Mouse (Mus musculus) cerebellum, adult 18-20 months (tissue): ENCODE measurements around the gene Acnat1.
A peak's percentile ranks its signal among the peaks of the same experiment; 100 is the strongest.
"Not testable (repeated sequence)": the region's sequence is repeated elsewhere in the genome, so short reads cannot be mapped to it uniquely, and the experiment has no call there.

Source experiments
- DNase-seq, 2 experiments: peaks; one replicate each; pipeline ENCODE4 v3.0.0; 2021

The Acnat1 gene

DNA sequence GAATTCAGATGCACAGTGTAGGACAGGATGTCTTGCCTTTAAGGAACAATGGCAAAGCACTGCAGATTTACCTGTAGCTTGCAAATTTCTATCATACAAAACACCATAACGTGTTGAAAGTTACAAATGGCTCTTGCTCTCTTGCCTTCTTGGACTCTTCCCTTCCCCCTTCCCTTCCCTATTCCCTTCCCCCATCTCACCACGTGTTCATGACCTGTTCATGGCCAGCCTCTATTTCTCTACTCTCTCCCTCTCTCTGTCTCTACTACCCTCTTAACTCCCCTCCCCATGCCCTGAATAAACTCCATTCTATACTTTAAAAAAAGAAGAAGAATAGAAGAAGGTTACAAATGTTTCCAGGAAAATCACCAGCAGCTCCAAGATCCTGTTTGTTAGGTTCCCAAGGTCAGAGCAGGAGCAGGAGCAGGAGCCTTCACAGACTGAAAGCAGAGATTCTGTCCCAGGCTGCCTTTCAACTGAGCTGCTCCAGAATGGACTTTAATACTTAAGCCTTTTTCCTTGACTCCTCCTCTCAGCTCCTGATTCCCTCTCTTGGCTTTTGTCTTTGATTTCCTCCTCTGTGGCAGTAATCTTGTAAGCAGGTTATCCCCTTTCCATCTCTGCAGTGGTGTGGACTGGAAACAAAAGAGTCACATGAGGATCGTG lies at the start of gene Acnat1:
TSS of gene Acnat1 (minus strand) at position 478 of the 666 bp plus-strand sequence.
- no peak for DNase-seq

DNA sequence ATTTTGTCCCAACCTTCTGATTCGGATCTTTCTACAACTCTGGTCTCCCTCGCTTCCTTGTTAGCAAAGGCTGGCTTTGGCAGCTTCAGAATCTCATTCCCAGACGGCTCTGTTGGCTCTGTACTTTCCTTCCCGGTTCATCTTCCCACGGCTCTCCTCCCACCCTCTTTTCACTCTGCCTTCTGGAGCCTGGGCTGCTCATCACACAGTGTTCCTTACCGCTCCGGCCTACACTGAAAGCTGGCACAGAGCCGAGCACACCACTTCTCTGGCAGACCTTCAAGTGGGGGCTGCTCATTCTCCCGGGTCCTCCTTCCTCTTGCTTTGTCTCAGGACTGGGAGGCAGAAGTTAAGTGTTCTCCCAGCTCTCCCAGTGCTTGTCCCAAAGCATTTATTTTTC lies 48.9 kb upstream of the Acnat1 start:
- DNase-seq = peak; percentile 13 to 41

DNA sequence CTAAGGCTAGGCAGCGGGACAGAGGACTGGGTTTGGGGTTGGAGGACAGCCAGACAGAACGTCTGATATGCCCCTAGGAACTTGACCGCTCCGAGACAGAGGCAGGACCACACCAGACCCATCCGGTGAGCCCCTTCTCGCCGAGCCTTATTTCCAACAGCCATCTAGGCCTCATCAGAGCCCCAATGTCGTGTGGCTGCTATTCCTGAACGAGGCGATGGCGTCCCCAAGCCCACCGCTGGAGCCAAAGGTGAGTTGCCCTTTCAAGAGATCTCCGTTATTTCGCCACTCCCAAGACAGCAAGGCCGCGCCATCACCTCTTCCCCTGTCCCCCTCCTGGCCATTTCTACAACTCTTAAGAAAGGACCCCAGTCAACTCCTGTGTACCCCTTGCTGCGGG lies 47.6 kb upstream of the Acnat1 start:
- no peak for DNase-seq

DNA sequence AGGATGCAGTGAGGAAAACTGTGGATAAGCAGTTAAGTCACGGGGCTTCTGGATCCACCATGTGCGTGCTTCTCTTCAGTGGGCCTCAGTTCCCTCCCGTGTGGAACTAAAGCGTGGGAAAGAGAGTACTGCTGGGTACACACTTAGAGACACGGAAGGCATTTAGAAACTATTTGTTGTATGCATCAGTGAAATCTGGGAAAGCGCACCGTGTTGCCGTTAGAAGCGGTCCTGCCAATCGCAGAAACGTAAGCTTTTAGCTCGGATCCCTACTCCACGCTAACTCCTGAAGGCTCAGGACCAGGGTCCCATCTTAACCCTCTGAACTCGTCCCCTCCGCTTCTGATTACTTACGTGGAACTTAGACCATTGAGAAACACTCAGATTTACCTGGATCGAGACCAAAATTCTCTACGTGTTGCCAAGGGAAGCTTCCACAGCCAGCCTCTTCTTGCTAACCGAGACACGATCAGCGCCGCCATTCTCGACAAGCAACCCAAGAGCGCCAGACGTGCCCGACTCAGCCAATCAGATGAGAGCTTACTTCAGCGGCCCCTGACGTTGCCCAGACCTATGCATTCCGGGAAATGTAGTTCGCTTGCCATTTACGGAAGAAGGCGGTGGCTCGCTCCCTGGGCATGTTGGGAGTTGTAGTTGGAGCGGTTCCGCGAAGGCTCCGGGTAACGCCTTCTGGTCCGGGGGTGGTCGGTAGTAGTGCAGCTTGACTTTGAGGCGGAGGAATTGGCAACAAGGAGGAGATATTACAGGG lies 47.0 kb upstream of the Acnat1 start, which contains the start of the genes Mrpl50 and Zfp189:
TSS of gene Mrpl50 (minus strand) at position 522 of the 769 bp plus-strand sequence.
TSS of gene Zfp189 (plus strand) at position 605 of the 769 bp plus-strand sequence.
- peak; percentile 92 to 97 for DNase-seq

DNA sequence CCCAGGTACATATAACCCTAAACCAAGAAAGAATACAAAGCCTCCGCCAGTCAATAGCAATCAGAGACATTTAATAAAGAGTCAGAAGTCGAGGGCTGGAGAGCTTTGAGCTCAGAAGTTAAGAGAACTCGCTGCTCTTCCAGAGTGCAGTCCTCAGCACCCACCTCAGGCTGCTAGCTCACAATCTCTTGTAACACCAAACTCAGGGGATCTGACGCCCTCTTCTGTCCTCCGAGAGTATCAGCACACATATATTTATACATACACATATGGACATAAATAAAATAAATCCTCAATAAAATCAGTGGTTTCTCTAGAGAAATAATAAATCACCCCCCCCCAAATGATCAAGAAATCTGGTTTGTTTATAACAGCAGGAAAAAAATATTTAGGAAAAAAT lies 45.8 kb upstream of the Acnat1 start:
- DNase-seq = no peak

DNA sequence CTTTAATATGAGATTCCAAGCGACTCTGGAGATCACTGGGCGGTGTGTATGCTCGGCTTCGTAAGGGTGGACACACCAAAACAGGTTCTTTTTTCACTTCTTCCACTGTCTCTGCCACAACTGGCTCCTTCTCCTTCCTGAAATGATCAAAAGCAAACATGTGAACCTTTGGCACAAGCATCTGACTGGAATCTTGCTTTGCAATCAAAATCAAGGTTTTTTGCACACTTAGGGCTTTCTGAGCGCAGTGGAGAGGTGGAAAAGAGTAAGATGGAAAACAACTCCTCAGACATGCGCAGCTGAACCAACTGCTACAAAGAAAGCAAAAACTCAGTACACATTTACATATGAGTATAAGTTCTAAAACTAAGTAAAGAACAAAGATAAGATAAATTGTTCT lies 40.7 kb upstream of the Acnat1 start:
- no peak for DNase-seq

DNA sequence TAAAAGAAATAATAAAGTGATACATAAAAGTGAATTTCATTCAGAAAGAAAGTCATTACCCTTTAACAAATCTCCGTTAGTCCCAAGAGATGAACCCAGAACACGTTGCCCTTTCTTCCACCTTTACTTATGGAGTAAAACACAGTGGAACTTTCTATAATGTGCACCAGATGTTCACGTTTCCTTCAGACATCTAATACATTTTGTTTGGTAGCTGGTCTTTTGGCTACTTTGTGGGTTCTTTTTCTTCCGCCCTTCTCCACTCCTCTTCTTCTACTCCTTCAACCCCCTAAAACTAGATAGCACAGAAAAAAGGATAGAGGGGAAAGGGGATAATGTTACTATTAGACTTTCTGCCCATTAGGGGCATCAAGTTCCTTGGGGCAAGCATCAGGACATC lies 38.9 kb upstream of the Acnat1 start:
- no peak for DNase-seq

DNA sequence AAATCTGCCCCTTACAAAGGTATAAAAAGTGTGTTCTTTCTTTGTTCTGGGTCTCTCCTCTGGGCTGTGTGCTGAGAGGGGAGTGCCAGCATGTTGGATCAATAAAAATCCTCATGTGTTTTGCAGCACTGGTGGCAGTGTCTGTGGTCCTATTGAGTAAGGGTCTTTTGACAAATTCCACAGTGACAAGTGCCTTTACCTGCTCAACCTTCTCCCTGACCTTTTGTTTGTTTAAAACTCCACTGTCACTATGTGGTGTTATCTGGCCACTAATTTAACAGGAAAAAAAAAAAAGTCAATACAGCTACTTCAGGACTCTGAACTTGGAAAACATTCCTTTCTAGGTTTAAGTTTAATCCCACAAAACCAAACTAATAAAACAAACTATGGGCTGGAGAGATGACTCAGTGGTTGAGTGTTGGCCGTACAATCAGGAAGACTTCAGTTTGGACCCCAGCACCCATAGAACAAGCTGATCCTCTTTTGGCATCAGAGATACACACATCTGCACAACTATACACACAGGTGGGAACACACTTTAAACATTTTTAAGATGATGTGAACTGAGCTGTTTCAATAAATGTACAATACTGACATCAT lies 36.6 kb upstream of the Acnat1 start:
- not testable (repeated sequence) for DNase-seq

DNA sequence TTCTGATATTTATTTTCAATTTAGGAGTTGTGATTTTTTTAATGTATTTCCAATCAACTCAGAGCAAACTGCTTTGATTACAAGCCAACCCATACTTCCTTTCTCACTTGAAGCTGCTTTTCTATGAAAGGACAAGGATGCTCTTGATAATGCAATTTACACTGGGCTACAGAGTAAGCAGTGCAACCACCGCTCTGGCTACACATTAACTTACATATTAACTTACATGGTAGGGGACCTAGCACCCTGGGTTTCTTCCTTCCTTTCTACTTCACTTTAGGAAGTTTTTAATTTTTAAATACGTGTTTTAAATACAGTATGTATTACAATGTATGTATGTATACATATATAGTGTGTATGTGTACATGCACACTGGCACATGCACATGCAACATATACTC lies 35.5 kb upstream of the Acnat1 start:
- DNase-seq = no peak

DNA sequence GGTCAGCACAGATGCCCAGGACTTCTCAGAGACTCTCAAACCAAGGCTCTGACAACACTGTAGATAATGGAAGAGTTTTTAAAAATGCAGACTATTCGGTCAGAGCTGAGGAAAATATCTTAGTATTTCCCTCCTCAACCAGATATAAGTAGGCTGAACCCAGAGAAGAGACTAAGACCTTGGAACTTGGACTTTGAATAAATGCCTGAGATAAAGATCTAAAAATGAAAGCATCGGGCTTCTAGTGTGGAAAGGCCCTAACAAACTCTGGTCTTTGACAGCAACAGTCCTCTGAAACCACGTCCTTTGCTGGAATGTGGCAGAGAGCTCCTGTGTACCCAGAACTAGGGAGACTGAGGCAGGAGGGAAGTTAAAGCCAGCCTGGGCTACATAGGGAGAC lies 32.7 kb upstream of the Acnat1 start, which contains the start of gene Baat:
TSS of gene Baat (minus strand) at position 172 of the 400 bp plus-strand sequence.
- no peak for DNase-seq

DNA sequence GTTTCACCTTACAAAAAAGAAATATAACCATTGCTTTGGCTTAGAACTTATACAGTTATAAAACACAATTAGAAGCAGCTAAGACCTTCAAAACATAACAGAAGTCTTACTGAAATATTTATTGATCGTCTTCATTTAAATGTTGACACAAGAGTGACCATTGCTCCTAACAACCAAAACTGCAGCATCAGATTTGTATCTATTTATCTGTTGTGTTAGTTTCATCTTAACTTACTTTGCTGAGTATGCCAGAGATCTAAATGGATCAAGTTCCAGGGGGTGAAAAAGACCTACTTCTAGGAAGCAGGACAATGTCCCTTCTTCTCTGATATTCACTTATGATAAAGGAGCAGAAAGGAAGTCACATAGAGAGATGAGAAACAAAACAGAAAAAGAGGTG lies 29.9 kb upstream of the Acnat1 start:
- no peak for DNase-seq

DNA sequence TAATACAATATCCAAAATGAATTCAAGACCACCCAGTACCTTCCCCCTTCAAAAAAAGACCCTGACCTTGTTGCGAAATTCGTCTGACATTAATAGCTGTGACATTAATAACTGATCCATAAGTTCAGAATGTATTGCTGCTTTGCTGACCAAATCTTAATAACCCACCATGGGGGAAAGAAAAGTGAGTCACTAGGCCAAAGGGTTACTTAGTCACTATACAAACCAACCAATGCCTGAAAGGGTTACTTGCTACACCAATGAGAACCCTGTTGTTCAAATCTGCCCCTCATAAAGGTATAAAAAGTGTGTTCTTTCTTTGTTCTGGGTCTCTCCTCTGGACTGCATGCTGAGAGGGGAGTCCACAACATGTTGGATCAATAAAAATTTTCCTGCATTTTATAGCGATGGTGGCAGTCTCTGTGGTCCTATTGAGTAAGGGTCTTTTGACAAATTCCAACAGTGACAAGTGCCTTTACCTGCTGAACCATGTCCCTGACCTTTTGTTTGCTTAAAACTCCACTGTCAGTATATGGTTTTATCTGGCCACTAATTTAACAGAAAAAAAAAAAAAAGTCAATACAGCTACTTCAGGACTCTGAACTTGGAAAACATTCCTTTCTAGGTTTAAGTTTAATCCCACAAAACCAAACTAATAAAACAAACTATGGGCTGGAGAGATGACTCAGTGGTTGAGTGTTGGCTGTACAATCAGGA lies 12.4 kb upstream of the Acnat1 start:
- not testable (repeated sequence) for DNase-seq

DNA sequence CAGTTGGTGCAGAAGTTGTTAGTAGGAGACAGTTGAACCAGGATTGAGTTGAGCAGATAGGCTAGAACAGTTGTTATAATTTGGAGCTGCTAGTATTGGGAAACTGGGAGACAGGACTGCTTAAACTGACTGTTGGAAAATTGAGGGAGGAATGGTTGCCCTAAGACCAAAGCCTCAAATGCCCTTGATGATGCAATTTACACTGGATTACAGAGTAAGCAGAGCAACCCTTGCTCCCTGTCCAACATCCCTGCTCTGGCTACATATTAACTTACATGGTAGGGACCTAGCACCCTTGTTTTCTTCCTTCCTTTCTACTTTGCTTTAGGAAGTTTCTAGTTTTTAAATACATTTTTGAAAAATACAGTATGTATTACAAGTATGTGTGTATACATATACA lies 11.7 kb upstream of the Acnat1 start:
- DNase-seq = no peak

DNA sequence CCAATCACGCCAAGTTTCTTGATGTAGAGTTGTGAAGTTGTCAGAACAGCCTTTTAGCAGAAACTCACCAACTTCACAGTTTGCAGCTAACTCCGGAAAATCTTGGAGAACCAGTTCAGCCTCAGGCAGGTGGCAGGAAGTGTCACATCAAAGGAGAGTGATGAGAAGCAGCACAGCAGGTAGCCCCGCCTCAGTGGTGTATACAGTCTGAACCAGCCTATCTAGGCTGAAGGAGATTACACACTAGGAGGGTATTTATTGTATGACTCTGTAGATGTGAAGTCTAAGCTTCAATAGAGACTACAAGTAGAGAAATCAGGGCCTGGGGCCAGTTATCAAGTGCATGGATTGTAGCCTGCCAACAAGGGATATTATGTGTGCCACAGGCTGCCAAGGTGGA lies 7.2 kb upstream of the Acnat1 start:
- DNase-seq = no peak

DNA sequence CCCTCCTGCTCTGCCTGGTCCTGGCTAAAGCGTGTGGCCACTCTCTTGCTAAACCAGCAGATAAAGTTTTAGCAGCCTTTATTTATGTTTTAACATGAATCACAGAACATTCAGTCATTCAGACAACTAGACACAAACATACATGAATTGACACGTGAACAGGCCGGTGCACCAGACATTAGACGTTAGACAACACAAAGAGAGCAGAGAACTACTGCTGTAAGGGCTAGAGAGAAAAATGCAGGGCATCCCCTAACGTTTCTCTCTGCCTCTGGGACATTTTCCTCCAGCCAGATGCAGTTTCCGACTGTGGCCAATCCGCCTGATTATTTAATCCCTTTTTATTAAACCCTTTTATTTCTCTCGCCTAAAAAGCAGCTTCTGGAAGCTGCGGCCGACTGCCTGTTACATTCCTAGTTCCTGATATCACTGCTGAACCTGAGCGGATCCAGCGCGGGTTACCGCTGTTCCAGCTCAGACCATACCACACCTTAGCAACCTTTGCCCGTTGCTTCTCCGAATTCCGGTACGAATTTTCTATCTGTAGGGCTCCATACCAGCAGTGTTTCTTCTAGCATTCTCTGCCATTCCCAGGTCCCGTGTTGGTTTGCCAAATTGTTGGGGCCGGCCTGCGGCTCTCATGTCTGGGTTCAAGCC lies 6.5 kb upstream of the Acnat1 start:
- DNase-seq = no peak

DNA sequence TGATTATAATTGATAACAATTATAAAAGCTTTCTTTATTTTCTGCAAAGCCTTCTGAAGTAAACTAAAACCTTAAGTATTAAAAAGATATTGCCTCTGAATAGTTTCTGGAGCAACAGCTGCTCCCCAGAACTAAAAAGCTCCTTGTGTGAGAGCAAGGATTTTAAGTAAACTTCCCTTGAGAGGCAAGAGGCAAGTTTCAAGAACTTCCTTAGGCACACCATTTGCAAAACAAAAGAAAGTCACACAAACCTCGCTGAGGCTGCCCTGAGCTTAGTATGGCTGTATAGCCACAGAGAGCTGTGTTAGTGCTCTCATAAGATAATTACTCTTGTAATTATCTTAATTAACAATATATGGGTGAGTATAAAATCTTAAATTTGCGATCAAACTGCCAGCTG lies 5.3 kb upstream of the Acnat1 start:
- DNase-seq = not testable (repeated sequence)

DNA sequence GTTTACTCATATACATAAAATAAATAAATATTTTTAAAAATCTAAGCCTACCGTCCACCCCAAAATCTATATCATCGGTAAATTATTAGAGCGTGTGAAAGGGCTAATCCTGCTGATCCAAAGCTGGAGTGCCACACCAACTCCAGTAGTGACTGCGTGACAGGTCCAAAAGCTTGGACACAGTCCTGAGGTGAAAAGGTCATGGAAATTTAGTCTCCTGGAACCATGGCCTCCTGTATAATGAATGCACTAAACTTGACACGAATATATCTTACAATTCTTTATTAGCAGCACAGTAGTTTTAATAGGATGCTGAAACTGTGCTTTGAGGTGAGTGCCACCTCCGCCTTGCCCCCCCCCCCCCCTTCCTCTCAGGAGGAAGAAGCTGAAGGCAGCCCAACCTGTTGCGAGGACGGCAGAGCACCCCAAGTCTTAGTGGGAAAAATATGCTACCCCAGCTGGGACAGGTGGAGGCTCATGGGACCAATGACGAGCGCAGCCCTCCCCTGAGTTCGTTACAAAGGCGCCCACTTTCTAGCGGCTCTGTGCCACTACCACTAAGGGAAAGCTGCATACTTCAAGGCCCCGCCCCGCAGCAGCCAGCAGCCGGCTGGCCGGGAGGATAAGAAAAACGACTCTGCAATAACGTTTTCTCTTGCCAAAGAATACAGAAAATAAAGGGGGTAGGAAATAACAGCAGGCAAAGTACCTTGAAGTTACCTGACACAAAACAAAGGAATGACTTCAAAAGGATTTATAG lies 4.6 kb upstream of the Acnat1 start:
- DNase-seq = no peak

DNA sequence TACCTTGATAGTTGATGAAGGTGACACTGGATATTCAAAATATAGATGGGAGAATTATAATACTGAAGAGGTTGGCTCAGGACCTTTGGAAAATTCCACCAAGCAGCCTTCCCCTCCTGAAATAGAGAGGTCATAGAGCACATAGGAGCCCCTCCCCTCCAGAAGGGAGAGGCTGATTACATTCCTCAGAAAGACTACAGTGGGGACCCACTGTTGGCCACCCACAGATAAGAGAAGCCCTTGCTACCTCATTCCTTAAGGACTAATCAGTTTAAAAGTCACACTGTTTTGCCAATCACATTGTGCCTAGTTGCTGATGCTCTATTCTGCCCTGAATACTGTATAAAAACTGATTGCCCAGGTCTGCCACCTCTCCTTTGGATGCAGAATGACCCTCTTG lies 871 bp upstream of the Acnat1 start:
- no peak for DNase-seq

DNA sequence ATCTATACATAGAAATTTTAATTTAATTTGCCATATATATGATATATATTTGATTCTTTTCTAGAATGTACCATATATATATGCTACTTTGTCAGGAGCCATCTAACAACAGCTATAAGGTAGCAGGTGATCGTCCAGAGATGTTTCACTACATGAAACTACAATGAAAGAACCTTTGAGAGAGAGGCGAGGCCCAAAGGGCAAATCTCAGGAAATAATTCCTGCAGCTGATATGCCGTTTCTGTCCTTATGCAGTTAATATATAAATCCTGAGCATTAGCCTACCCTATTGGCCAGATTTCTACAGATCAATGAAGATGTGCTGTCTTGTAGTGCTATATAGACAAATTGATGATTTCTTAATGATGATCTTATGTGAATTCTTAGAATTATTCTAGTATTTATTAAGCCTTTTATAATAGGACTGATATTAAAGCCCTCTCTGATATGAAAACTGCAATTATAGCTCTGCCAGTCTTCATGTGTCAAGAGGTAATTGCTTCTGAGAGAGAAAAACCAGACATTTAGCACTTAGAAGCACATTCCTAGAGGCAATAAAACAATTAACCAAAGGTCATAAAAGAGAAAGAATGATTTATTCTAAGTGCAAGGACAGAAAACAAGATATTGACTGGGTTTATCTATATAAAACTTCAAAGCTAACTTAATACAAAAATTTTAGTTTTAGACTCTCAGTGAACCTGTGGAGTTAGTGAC lies 4.1 kb downstream of the Acnat1 start:
- no peak for DNase-seq

DNA sequence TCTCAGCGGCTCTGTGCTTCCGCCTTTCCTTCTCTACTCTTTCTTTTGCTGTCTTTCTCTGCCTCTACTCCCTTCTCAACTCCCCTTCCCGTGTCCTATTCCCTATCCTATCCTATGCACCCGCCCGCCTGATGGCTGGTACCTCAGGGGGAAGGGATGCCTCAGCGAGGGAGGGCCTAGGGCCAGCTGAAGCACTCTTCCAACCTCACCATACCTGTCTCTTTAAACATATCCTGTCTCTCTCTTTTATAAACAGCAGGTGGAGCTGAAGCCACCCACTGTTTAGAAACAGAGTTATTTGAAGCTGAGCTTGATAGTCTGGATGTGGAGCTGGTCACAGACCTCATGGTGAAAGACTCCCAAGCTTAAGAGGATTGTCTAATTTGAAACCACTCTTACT lies 6.4 kb downstream of the Acnat1 start:
- DNase-seq = no peak

DNA sequence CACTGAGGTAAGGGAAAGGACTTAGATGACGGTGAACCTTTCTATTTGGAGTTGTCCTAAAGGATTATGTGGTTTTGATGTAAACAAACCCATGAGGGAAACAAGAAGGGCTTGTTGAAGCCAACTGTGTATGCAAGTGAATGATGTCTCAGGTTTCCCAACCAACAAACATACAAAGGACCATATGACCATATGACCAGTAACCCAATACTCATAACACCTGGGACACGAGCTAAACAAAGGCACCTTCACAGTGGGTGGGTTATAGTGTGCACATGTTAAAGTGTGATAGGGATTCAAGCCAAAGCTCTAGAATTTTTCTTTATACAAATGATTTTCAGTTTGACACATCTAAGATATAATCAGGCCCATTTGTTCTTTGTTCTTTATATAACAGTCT lies 17.5 kb downstream of the Acnat1 start:
- no peak for DNase-seq
